Mouse (Mus musculus): ENCODE results near the gene 4930503B20Rik. TPM values are rescaled to one million over a fixed set of nuclear protein-coding genes. Genes with fewer than 3 reads are reported as not detected.

4930503B20Rik gene
- total RNA-seq, 2 experiments from 2014 or later: not detected

DNA sequence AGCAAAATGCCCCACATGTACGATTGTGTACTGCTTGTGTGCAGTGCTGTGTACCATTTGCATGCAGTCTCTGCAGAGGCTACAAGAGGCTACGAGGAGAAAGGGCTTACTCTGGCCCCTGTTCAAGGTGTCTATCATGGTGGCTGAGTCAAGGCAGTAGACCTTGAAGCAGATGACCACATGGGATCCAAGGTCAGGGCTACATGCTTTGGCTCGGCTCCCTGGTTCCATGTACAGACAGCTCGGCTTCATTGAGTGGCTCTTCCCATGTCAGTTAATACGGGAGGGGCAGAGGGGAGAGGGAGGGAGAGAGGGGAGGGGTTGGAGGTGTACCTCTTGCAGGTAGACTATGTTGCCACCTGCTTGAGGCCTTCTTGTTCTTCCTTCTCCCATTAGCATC, 1.3 kb upstream of the 4930503B20Rik start:
- DNase-seq (ENCODE audit: low spot score in 2 of 2): no peak

DNA sequence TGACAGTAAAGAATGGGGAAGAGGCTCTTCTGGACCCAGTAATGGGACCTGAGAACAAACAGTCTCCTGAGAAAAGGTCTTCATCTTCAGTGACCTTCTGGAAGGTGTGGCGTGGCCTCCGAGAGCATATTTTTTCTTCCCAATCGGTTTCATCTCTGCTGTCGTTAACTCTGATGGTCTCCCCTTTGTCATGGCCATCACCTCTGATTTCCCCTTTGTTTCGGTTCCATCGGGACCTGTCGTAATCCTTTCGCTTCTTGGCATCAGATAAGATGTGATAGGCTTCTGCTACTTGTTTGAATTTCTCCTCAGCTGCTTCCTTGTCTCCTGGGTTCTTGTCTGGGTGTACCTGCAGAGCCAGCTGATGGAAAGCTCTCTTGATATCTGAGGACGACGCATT, 401 bp downstream of the 4930503B20Rik start:
- no peak for DNase-seq (ENCODE audit: low spot score in 2 of 2)

DNA sequence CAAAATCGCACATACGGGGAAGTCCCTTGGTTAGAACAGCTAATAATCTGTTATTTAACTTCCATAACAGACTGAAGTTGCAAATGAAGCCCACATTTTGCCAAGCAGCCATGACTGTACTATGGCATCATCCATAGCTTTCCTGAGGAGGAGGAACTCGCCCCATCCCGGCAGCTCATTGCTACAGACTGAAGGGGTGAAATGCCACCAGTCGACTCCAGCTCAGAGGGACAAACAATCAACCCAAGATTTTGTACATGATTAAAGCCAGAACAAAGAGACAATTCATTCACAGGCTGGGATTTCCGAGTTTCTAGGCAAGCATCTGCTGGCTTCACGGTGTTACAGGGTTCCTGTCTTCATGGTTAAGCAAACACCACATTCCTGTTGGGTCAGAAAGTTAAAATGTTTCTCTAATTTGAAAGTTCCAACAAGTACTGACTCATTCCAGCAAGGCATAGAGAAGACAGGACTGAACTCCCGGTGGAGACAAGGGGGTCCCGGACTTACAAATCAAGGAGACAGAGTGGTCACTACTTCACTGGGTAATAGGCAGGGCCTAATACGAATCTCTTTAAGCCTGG, 1.7 kb downstream of the 4930503B20Rik start:
- DNase-seq (ENCODE audit: low spot score in 2 of 2): no peak

DNA sequence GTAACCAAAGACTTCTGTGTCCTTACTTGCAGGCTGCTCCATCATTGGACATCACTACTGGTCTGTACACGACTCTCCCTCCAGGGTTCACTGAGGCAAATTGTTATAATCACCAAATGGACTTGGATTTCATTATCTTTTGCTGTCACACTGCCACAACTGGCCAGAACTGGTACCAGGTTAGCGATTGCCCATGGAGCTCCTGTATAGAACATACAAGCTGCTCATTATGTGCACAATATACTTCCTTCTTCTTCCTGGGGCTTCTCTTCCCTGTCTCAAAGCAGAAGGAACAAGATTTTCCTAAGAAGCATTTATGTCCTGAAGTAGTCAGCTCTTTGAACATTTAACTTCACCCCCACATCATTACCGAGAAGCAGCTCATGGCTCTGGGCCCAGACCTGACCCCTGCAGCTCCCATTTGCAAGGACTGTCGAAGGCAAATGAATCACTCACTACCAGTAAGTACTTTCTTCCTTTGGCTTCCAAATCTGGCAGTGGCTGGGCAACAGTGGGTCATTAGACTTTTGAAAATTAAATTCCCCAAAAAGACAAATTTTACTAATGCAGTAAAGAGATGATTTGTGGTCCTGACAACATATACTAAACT, 9.2 kb downstream of the 4930503B20Rik start:
- peak in 1 of 2 experiments; percentile 36 for DNase-seq (ENCODE audit: low spot score in 2 of 2)

DNA sequence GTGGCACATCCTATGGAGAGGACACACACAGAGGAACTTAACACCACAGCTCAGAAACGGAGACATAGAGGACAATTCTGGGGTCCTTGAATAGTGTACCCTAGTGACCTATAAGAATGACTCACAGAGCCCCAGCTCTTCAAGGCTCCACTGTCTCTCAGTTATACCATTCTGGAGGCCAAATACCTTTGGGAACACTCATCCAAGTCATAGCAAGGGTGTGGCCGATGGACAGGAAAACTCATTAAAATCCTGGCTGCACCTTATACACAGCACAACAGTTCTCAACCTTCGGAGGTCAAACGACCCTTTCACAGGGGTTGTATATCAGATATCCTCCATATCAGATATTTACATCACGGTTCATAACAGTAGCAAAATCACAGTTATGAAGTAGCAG, 18.6 kb downstream of the 4930503B20Rik start:
- DNase-seq (ENCODE audit: low spot score in 2 of 2): no peak

DNA sequence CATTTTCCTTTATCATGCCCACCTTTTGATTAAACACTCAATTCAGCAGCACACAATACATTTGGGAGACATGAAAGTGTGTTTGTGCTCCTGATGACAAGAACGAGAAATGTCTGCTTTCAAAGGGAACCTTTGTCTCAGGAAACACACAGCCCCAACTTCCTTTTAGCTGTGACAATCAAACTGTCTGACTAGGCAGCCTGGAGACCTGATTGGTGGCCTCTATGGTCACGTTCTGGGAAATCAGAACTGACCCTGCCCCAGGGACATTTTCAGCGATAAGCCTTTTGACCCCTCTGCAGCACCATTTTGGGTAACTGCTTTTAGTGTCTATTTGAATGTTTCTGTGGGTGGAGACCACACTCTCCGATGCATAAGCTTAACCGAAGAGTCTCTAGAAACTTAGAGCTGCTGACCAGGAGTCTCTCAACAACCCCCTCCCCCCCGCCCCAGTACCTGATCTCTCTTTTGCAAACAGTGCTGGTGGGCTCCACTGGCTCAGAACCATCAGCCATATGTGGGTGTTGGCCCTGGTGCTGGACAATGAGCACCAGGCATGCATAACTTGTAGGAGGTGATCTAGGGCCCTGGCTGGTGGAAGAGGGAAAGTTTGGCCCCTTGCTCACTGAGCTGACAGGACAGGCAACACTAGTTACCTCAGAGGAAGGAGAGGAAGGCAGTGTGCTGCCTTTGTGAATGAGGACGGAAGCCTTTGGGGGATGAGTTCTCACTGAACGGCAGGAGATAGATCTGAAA, 22.7 kb downstream of the 4930503B20Rik start:
- no peak for DNase-seq (ENCODE audit: low spot score in 2 of 2)

DNA sequence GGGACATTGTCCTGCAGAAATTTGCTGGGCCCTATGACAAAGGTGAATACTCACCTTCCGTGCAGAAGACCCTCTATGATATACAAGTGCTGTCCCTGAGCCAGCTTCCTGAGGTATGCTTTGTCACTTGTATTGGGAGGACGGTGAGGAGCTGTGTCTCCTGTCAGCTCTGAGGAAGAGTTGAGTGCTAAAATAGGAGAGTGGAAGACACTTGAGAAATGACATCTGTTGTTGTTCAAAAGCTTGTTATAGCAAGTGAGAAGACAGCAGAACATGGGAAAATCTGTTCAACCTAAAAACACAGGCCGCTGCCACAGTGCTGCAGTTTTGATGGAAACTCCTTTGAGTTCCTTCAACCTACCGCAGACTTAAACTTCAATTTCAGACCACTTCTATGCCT, 25.4 kb downstream of the 4930503B20Rik start:
- DNase-seq (ENCODE audit: low spot score in 2 of 2): no peak

DNA sequence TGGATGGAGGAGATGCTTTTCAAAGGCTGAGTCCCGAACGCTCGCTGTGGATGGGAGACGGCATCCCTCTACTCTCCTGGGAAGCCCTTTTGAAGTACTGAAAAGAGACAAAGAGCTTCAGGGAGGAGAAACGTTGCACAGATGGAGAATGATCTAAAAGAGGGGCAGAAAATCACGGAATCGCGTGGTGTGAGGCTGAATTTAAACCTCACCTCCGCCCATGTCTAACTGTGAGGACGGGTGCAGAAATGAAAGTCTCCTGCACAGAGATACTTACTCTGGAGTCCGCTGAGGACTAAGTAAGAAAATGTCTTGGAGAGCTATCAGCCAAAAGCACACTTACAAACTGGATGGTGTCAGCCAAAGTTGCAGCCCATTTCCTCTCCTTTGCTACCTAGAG, 29.2 kb downstream of the 4930503B20Rik start:
- no peak for DNase-seq (ENCODE audit: low spot score in 2 of 2)

DNA sequence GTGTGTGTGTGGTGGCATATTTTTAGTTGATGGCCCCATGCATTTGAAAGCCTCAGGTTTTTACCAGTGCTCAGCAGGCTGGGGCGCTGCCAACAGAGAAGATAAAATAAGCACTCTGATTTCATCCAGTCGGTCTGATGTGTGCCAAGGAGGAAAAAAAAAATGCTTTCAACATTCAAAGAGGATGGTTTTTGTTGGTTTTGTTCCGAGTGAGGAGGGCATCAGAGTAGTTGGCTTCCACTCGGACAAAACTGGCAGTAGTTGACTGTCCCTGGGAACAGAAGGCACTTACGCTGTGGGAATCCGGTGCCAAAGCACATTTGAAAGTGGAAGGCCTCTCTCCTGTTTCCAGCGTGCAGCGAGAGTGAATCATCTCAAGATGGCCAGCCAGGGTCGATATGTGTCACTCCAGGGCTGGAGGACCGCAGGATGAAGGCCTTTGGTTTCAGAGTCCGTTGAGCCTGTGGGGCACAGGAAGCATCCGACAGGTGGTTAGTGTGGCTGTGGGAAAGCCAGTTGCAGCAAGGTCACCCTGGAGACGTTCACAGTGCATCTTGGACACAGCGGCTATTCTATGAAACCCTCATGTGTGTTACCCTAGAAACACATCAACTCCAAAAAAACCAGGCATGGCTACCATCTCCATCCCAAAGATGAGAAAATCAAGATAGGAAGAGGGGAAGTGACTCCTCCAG, 30.4 kb downstream of the 4930503B20Rik start:
- peak; percentile 53 to 70 for DNase-seq (ENCODE audit: low spot score in 2 of 2)

DNA sequence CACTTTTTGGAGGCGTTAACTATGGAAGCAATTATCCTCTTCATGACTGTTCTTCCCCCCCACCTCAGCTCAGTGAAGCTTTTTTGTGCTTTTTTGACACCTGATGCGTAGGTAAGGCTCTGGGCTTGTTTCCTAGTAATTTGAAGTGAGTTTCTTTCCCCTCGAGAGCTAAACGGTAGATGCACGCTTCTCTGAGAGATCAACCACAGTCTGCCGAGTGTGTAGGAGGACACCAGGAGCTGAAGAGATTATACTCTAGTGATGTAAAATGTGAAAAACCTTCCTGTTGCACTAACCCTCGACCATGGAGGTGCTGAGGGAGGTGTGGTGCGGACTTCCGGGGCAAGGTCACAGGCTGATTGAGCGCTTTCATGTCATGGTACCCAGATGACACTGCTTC, 31.0 kb downstream of the 4930503B20Rik start:
- peak in 1 of 2 experiments; percentile 31 for DNase-seq (ENCODE audit: low spot score in 2 of 2)

DNA sequence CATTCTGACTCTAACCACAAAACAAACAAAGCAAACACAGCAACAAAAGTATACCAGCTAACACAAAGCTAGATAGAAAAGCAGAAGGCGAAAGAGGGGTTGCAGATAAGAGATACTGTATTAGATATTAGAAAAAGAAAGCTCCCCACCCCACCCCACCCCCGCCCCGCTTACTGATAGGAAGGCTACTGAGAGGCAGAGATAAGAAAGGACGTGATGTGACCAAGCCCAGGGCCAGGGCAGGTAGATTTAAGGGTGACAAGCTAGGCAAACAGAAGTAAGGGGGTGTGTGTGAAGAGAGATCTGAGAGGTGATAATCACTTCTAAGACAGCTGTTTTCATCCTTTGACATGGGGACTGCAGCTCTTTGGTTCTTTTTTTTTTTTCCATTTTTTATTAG, 32.8 kb downstream of the 4930503B20Rik start:
- DNase-seq (ENCODE audit: low spot score in 2 of 2): no peak

DNA sequence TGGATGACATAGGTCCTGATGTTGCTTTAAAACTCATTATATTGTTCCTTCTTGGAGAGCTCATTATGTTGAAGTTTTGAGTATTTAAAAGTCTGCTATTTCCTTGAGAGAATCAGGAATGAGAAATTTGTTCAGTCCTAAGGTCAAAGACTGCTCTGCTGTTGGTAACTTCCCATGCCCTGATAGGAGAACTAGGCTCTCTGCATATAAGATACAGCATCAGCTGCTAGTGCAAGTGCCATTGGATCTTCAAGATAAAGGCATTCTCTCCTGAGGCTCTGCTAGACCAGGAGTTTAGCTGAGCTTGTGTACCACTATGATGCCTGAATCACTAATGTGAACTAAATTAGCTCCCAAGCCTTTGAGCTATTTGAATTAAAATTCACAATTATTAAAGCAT, 33.2 kb downstream of the 4930503B20Rik start:
- DNase-seq (ENCODE audit: low spot score in 2 of 2): no peak

DNA sequence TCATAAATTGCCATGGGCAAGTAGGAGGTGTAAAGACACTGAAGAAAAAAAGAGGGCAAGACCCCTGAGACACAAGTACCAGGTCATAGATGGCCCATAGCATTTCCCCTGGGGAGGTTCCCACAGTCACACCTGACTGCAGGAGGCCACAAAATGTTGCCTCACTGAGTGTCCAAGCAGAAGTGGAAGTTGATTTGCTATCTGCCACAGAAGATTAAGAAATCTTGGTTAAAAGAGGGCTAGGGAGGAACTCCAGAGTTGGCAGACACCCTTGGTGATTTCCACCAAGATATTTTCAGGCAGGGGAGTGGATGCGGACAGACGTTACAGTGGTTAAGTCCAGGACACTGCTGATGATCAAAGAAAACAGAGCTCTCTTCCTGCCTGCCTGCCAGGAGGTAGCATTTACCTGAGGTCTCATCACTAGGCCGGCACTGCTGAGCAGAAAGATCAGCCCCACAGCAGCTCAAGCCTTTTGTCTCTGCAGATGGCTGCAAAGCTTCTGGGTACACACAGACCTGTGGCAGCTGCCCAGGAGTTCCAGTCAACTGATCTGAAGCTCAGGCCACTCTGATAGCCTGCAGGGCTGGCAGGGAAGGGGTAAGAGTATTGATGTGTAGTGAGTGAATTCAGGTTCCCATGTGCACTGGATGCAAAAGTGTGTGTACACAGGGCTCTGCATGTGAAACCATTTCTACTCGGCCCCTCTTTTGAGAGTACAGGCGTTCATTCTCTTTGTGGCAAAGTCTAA, 34.4 kb downstream of the 4930503B20Rik start:
- DNase-seq (ENCODE audit: low spot score in 2 of 2): no peak

DNA sequence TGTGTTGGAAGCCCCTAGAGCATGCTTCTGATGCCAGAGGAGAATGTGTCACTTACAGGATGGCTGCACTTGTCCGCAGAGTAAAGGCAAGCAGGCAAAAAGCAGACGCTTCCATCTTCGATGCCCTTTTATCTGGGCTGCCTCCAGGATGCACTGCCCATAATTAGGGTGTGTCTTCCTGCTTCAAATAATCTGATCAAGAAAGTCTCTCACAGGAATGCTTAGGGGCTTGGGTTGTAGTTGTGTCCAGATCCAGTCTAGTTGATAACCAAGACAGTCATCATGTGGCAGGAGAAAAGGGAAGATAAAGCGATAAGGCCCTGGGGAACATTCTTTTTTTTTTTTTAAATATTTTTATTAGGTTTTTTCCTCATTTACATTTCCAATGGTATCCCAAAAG, 35.6 kb downstream of the 4930503B20Rik start, which contains the start of gene Dnase2b:
Dnase2b (minus strand) TSS at position 101 of the 400 bp plus-strand sequence.
- DNase-seq (ENCODE audit: low spot score in 2 of 2): no peak

DNA sequence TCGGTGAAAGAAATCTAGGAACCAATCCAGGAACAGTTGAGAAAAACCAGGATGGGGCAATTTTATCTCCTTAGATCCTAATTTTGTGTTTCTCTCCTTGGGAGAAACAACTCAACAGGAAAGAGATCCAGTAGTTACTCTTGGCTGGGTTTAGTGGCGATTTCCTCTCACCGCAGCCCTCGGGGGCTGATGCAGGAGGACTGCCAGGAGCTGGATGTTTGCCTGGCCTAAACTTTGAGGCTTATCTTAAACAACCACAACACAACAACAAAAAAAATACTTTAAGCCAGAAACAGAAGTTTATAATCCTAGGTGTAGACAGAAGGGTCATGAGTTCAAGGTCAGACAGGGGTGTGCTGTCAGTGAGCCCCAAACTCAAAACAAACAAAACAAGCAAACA, 39.3 kb downstream of the 4930503B20Rik start:
- no peak for DNase-seq (ENCODE audit: low spot score in 2 of 2)

DNA sequence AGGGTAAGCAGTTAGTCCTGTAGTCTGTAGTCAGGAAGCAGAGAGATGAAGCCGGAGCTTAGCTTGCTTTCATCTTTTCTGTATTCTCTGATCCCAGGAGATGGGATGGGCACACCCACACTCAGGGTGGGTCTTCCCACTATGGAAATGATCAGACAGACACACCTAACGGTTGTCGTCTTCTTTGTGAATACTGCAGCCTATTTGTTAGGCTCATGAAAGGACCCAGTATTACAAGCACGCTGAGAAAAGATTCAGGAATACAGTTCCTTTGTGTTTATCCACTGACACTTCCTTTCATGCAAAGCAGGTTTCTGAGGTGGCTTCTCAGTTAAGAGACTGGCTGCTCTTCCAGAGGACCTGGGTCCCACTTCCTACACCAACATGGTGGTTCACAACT, 39.9 kb downstream of the 4930503B20Rik start:
- no peak for DNase-seq (ENCODE audit: low spot score in 2 of 2)

DNA sequence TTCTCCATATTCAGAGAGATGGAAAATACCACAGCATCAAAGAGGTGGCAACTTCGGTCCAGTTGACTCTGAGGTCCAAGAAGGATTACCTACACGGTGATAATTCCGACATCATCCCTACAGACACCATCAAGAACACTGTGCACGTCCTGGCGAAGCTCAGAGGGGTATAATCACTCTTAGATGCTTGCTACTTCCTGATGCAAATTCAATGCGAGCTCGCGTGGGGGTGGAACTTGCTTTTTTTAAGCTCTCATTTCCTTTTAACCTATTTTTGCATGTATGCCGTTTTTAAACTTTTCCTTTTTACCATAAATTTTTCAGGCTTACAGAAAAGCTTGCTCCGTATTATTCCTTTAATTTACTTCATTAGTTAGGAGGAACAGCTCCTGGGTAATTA, 40.8 kb downstream of the 4930503B20Rik start:
- DNase-seq (ENCODE audit: low spot score in 2 of 2): no peak

DNA sequence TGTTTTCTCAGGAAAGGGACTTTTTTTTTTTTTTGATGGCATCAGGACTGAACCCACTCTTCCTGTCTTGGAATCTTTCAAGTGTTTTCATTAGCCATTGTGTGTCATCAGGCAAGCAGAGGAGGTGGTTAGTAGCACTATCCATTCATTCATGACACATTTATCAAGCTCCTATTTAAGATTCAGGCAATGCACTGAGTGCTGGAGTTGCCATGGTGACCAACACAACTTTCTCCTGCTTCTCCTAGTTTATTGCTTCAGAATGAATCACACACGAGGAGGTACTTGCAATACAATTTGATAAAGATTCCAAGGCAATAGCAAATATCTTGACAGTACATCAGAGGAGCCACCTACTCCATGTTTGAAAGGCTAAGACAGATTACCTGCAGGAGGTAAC, 43.7 kb downstream of the 4930503B20Rik start:
- no peak for DNase-seq (ENCODE audit: low spot score in 2 of 2)

DNA sequence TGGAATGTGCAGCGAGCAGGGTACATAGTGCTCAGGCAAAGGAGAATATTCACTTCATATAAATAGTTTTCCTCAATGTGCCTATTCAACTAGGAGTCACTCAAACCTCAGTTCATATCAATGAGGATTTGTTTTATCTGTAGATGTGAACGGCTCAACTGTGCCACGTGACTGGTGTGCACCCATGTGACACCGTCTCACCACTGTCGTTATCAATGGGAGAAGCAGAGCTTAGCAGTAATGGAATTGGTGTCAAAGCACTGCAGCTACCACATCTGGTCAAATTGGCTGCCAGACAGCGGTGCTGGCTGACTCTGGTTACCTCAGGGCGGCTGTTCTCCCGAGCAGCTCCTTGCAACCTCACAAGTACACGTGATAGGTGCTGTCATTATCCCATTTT, 46.5 kb downstream of the 4930503B20Rik start:
- DNase-seq (ENCODE audit: low spot score in 2 of 2): no peak

DNA sequence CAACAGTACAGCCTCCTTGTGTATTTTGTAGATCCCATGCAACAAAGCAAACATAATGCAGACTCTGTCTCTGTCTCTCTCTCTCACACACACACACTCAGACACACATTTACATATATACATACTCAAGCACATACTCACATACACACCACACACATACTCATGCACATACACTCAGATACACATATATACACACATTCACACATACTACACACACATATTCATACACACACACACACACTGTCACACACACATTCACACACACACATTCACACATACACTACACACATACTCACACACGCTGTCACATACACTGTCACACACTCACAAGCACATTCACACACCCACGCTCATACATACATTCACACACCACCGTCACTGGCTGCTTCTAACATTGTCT, 48.6 kb downstream of the 4930503B20Rik start:
- no peak for DNase-seq (ENCODE audit: low spot score in 2 of 2)

DNA sequence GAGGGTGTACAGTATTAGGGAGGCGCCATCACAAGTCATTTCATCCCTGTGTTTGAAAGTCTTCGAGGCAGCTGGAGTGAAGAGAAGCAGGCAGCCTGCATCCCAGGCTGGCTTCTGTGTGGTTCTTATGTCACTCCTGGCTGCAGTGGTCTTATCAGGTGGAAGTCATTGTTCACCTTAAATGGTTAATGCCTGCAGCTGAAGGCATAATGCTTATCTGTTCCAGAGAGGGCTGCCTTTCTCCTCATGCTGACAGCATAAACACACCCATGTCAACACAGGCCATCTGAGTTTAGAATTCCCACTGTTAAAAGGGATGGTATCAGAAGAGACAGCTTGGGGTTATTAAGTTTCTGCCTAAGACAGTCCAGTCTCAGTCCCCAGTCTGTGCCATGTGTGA, 49.9 kb downstream of the 4930503B20Rik start:
- no peak for DNase-seq (ENCODE audit: low spot score in 2 of 2)
